Mouse (Mus musculus): ENCODE data around the gene Dtd2. TPM values are rescaled to one million over a fixed set of nuclear protein-coding genes. Genes with fewer than 3 reads are reported as not detected.

Dtd2 gene
- total RNA-seq, 2 experiments from 2014 or later: 6.8 to 8.4 TPM

- no peak for DNase-seq
- intact Hi-C loops (cut with DNase I): no loop called here
These were observed 15.7 kb downstream of the Dtd2 start for GRCm38 (mm10) chr12:51990629-51991028.

- intact Hi-C loops (cut with DNase I): no loop called here
- no peak for DNase-seq
These were observed 17.8 kb downstream of the Dtd2 start for GRCm38 (mm10) chr12:51988536-51988935.

DNA sequence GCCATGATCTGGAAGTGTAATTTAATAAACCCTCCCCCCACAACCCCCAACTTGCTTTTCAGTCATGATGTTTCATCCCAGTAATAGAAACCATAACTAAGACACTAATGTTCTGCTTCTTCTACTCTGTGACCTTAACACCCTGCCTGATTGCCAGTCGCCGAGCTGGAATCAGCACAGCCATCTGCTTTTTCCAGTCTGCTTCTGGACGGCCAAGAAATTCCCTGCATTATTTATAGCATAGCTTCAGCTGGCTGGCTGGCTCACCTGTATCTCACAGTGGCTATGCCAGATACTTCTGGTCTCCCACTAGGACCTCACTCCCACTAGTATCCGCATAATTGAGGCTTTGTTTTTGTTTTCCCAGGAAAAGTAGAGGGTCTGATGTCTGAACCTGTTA lies 20.5 kb downstream of the Dtd2 start:
- peak; percentile 38 to 44 for DNase-seq
- intact Hi-C loops (cut with DNase I): no loop called here

GRCm38 (mm10) chr12:51985163-51985748 lies 21.0 kb downstream of the Dtd2 start:
- DNase-seq: peak in 1 of 2 experiments; percentile 11
- intact Hi-C loops (cut with DNase I): no loop called here

GRCm38 (mm10) chr12:51983625-51984024 lies 22.7 kb downstream of the Dtd2 start:
- intact Hi-C loops (cut with DNase I): no loop called here
- DNase-seq: no peak

DNA sequence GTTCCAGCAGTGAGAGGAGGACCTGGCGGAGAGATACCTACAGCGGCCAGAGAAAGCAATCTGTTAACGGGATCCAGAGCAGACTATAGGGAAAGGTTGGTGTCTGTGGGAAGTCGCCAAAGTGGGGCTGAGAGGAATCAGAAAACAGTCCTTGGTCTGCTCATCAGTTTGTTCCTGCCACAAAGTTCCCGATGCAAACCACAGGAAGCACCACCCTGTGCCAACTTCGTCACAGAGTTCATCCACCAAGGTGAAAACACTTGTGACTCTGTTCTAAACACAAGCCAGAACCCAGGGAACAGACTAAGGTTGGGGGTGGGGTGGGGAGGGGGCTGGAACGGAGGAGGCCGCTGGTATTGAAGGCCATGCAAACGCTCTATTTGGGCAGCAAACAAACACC lies 29.8 kb downstream of the Dtd2 start:
- intact Hi-C loops (cut with DNase I): no loop called here
- DNase-seq: peak; percentile 22 to 24

DNA sequence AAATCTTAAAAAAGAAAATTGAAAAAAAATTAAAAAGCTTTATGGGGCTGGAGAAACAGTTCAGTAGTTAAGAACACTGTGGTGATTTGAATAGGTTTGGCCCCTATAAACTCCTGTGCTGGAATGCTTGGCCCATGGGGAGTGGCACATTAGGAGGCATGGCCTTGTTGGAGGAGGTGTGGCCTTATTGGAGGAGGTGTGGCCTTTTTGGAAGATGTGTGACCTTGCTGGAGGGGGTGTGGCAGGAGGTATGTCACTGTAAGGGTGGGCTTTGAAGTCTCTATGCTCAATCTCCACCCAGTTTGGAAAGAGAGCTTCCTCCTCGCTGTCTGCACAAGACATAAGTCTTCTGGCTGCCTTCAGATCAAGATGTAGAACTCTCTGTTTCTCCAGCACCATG lies 31.9 kb downstream of the Dtd2 start:
- DNase-seq: no peak
- intact Hi-C loops (cut with DNase I): no loop called here

DNA sequence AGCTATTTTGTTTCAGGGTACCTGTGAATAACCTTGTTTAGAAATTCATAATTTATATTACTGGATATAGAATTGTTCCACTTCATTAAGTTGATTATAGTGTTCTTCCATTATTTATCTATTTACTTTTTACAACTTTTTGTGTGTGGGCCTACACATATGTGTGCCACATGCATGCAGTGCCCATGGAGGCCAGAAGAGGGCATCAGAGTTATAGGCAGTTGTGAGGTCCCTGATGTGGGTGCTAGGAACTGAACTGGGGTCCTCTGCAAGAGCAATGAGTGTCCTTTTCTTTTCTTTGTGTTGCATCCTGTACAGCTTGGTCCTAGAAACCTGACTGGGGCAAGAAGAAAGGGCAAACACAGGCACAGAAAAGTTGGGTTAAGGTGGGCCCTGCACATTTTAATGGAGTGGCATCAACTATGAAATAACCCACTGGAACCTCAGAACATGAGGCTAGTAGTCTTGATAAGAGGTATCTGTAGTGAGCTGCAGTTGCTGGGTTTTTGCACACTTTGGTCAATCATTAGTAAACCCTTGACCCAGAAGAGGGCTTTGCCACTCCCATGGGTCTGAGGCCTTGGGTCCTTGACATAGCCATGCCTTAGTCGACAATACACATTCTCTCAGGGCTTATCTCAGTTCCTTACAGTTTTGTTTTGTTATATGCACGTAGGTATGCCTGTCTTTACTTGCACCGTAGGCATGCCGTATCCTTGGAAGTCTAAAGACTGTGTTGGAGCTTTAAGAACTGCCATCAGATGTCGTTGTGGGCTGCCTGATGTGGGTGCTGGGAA lies 33.8 kb downstream of the Dtd2 start:
- intact Hi-C loops (cut with DNase I): no loop called here
- peak in 1 of 2 experiments; percentile 21 for DNase-seq

GRCm38 (mm10) chr12:51971070-51971664 lies 35.1 kb downstream of the Dtd2 start, which contains the start of gene Heatr5a:
Heatr5a (minus strand) TSS chr12:51971321.
- peak; percentile 96 for DNase-seq
- intact Hi-C loops (cut with DNase I): loop anchor here (2.0 kb wide), 1 partner anchor 30 kb away; no protein-coding TSS in a partner anchor

DNA sequence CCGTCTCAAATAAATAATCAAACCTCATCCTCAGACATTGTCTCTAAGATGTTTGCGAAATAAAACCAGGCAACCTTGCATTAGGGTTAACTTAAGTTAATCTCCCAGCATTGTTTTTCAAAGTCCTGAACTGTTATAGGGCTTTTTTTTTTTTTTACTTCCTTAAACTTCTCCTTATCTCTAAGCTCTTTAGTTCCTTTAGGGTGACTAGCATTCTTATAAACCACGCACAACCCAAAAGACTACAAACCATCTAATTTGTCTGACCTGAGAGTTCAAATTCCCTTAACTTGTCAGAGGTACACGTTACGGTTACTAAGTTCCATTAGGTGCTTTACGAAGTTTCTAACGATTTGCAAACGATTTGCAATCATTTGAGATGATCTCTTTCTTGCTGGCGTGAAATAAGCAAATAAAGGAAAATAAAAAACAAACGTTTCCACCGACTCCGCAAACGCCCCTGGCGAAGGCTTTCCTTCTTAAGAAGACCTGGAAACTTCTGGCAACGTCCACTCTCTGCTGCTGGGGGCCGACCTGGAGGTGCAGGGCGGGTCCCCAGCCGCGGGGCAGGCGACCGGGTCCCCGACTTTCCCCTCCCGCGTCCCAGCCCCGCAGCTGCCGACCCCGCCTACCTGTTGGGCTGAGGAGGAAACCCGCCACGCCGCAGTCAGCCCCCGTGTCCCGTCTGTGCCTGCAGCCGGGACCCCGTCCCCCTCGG lies 35.8 kb downstream of the Dtd2 start:
- intact Hi-C loops (cut with DNase I): loop anchor here (2.0 kb wide), 1 partner anchor 30 kb away; no protein-coding TSS in a partner anchor
- DNase-seq: no peak

DNA sequence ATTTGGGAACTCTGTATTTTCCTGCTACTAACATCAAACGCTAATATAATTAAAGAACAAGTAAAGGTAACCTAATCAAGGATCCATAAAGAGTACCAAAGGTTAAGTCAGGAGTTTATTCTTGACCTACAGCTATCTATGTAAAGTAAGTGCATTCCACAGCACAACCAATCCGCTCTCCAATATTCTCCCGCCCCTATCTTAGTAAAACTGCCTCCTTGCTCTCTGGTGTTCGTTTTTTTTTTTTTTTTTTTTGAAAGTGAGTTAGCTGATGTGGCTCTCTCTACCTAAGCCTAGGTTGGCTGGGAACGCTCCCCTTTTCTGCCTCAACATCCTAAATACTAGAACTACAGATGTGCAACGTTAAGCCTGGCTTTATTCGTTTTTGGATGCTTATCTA lies 36.4 kb downstream of the Dtd2 start:
- intact Hi-C loops (cut with DNase I): loop anchor here (2.0 kb wide), 1 partner anchor 31 kb away; no protein-coding TSS in a partner anchor
- no peak for DNase-seq

DNA sequence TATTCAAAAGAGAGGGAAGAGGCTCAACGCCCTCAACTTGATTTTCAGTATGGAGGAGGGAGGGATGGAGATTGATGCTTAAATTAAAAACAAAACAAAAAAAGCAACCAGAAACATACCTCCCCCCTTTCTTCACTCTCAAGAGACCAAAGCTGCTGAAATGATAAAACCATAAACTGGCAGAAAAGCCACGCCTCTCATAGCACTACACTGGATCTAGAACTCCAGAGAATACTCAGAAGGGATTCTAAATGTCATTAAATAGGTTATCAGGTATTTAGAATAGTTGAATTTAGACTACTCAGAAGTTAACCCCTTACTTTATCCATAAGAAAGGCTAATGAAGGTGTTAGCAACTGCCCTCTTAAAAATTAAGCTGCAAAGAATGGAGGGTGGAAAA lies 37.2 kb downstream of the Dtd2 start:
- intact Hi-C loops (cut with DNase I): no loop called here
- DNase-seq: no peak

GRCm38 (mm10) chr12:51967915-51968595 lies 38.2 kb downstream of the Dtd2 start:
- intact Hi-C loops (cut with DNase I): no loop called here
- no peak for DNase-seq

DNA sequence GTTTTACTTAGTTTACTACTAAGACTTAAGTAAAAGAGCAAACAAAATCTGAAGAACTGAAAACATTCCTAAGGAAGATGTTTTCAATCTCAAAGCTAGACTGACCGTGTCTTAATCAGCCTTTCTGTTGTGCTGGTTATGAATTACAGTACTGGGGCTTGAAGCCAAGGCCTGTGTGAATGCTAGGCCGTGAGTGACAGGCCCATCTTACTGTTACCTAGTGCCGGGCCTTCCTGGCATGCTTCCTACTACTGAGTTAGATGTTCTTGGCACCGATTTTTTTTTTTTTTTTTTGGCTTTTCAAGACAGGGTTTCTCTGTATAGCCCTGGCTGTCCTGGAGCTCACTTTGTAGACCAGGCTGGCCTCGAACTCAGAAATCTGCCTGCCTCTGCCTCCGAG lies 48.7 kb downstream of the Dtd2 start:
- intact Hi-C loops (cut with DNase I): no loop called here
- no peak for DNase-seq

GRCm38 (mm10) chr12:51952309-51952708 lies 54.0 kb downstream of the Dtd2 start:
- intact Hi-C loops (cut with DNase I): no loop called here

DNA sequence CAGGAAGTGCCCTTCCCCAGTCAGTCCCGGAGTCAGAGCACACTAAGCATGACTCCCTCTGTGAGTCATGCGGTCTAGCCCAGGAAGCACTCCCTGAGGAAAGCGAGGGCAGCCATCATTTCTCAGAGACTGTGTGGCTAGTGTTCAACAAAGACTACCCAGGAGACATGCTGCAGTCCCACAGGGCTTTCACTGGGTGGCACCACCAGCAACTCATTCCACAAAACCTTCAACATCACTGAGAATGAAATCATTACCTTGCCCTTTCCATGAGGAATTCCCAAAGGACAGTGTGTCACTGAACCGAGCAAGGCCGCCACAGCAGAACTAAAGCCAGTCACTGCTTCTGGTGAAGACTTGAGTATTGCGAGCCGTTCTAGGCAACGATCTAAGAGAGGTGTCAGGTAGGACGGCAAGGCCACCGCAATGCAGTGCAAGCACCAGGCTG lies 58.8 kb downstream of the Dtd2 start:
- intact Hi-C loops (cut with DNase I): no loop called here
- DNase-seq: peak; percentile 16 to 33

More at GRCm38 (mm10) chr12:51952309-51952708, 54.0 kb downstream of the Dtd2 start:
- peak in 1 of 2 experiments; percentile 23 for DNase-seq

DNA sequence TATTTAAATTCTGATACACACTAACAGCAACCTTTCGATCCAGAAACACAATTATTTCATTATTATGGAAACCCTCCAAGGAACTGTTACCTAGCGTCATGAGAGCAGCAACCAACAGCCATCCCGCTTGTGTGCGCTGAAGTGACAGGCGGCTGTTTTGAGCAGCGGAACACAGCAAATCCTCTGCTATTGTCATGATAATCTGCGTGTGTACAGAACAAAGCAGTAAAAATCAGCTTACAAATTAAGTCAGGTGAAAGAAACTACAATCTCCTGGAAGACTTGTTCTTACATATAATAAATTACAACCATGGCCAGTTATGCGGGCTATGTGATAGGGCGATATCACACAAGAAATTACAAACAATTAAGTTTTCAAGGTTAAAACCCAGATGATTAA lies 61.0 kb downstream of the Dtd2 start:
- intact Hi-C loops (cut with DNase I): no loop called here

GRCm38 (mm10) chr12:51939848-51940247 lies 66.5 kb downstream of the Dtd2 start:
- no peak for DNase-seq
- intact Hi-C loops (cut with DNase I): no loop called here

More for the DNA sequence above, 61.0 kb downstream of the Dtd2 start:
- no peak for DNase-seq

All from heart, postnatal 10 days (tissue).